Comparison of ENCODE assay signal across 17 mouse cellular contexts in genomic region chr19:45649776-45650175, GRCm38 (mm10). TPM values are rescaled to one million over a fixed set of nuclear protein-coding genes. Genes with fewer than 3 reads are reported as not detected.
DNase-seq lines count a peak whose midpoint lies in the region; TF ChIP-seq lines count a peak whose summit lies in the region.
"Had no signal": no experiment of that assay in that cellular context is flagged by ENCODE, and none has a peak within 500 bp of the region (broad histone marks: within the 10 kb centered on the region; RNA-seq: fewer than 3 reads in every experiment).

No protein-coding gene starts in this region.

- H3K27me3 ChIP-seq in kidney, adult 2 months (replicated peaks; ENCODE audit: control insufficient read depth, insufficient read depth, low read length): no peaks in the 10 kb centered on the region
- H3K27me3 ChIP-seq: kidney, embryonic 15.5 days had no signal

- H3K4me3 ChIP-seq in kidney, adult 2 months (ENCODE audit: insufficient read depth, low read depth, low read length): no peak overlapping the region
- H3K4me3 ChIP-seq: forebrain, embryonic 10.5 days; gastrocnemius, adult 2 months; kidney, embryonic 15.5 days had no signal

- no peak for TF ChIP-seq CTCF in kidney, adult 2 months (conservative IDR thresholded peaks at IDR 0.05; ENCODE audit: insufficient read depth, insufficient read length, low read depth, low read length)

- H3K36me3 ChIP-seq in kidney, adult 2 months (ENCODE audit: control insufficient read depth, insufficient read depth, low read length): no peaks in the 10 kb centered on the region
- H3K36me3 ChIP-seq: forebrain, embryonic 10.5 days; kidney, embryonic 15.5 days had no signal

- WGBS in kidney, adult 2 months: 60% methylated on average over 4 of the region's 4 CpGs

- no peak for TF ChIP-seq POLR2A in kidney, adult 2 months (IDR thresholded peaks at IDR 0.05; ENCODE audit: low read depth, low read length)

- H3K27ac ChIP-seq in kidney, adult 2 months (ENCODE audit: insufficient read depth, low read depth, low read length): no peak overlapping the region
- H3K27ac ChIP-seq: forebrain, embryonic 10.5 days; gastrocnemius, adult 2 months; hindbrain, embryonic 14.5 days; kidney, embryonic 15.5 days had no signal

- H3K4me1 ChIP-seq in kidney, adult 2 months (ENCODE audit: control insufficient read depth, insufficient read depth, low read length): peaks cover 3% of the 10 kb centered on the region; the same call in 1 of the 2 replicates

- DNase-seq in kidney, adult 2 months: peak; percentile 35
- DNase-seq in kidney, adult 8-10 months: no peak
- DNase-seq in A20 (ENCODE audit: low read depth, low spot score): peak; percentile 37
- peak; percentile 28 for DNase-seq in NIH3T3 (ENCODE audit: low read depth)
- peak; percentile 41 for DNase-seq in naive thymus-derived CD4-positive, alpha-beta T cell, adult 2 months (ENCODE audit: low read depth)
- DNase-seq in thymus, postnatal 36 days: no peak
- DNase-seq in layer of hippocampus, adult 18-20 months (ENCODE audit: low spot score in 2 of 2): no peak
- DNase-seq: adrenal gland, postnatal 14 days; cerebellum, postnatal 14 days; gastrocnemius, adult 2 months; heart, postnatal 14 days; lung, postnatal 36 days; right cerebral cortex, postnatal 4 days; thymus, postnatal 25 days had no signal

RNA-seq across cellular contexts. Expression of gene Fbxw4, which starts 10.3 kb away (rescaled TPM):
- polyA plus RNA-seq in kidney, adult 2 months (2012; rRNA removed): 43.0 and 56.4 TPM in 2 replicates
- 10 to 100 TPM; 36.4 to 38.7 TPM for total RNA-seq in layer of hippocampus, adult 18-20 months (2021)

Comparison
In these comparisons a context has a peak if more than half of its experiments do, and no peak if none do; other contexts are left out.
1. DNase-seq: peak in kidney, adult 2 months (single experiment), A20 (single experiment), NIH3T3 (single experiment) and naive thymus-derived CD4-positive, alpha-beta T cell, adult 2 months (single experiment); none in kidney, adult 8-10 months (0 of 2), thymus, postnatal 36 days (0 of 2) and layer of hippocampus, adult 18-20 months (0 of 2).